Mouse (Mus musculus): ENCODE results near the gene Npcd. TPM values are rescaled to one million over a fixed set of nuclear protein-coding genes. Genes with fewer than 3 reads are reported as not detected.

The Npcd gene
- polyA plus RNA-seq, 1 experiment, result 0.12 TPM

DNA sequence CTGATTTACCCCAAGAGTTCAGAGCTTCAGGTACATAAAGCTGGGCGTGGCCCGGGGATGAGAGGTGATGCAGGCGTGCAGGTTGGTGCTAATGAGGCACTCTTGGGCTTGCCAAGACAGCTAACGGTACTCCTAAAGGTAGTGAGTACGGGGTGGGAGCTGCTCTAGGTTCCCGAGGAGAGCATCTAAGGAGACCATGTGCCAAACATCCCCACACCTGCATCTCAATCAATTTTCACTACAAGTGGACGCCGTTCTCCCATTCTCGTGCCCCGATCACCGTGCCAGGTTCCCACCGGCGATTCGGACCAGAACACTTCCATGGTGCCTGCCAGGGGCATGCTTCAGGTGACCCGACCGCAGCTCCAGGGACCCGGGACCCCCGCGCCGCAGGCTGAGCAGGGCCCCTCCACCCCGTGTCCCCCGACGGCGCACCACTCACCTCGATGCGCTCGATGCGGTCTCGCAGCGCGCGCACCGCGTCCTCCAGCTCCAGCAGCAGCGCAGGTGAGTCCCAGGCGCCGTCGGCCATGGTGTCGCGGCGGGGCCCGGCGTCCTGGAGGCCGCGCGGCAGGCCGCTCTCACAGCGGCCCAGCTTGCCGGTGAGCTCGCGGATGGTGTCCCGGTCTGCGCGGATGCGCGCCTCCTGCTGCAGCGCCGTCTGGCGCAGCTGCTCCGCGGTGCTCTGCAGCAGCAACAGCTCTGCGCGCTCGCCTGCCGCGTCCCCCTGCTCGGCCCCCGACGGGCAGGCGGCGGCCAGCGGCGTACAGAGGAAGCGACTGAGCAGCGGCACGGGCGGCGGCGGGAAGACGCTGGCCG lies 30.3 kb downstream of the Npcd start:
- DNase-seq (ENCODE audit: low read depth), result no peak

DNA sequence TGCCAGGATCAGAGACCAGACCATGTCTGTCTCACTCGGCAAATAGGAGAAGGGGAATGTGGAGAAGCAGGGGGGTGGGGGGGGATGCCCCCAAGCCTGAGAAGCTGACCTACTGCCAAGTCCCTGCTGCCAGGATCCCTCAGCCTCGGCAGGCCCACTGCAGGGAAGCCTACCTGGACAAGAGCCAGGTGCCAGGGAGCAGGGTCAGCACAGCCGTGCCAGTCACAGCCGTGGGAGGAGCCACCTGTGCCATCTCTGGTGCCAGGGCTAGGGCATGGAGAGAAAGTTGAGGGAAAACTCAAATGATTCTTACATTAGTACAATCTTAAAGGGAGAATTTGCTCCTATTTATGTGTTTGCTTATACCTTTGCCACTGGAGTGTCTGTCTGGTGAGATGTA lies 31.7 kb downstream of the Npcd start:
- DNase-seq (ENCODE audit: low read depth), result no peak

DNA sequence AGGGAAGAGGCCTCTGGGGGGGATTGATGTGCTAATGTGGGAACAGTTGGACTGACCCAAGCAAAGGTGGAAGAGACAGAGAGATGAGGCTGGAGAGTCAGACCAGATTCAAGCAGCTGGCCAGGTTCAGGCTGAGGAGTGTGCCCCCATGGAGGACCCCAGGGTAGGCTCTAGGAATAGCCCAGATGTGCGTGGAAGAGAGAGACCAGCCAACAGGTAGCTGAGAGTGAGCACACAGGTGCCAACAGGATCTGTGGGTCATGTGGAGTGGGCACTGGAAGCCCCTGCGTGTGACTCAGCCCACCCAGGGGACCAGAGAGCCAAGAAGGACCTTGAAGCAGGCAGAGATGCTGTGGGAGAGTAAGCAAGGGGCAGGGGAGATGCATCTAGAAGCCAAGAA lies 32.4 kb downstream of the Npcd start:
- no peak for DNase-seq (ENCODE audit: low read depth)

DNA sequence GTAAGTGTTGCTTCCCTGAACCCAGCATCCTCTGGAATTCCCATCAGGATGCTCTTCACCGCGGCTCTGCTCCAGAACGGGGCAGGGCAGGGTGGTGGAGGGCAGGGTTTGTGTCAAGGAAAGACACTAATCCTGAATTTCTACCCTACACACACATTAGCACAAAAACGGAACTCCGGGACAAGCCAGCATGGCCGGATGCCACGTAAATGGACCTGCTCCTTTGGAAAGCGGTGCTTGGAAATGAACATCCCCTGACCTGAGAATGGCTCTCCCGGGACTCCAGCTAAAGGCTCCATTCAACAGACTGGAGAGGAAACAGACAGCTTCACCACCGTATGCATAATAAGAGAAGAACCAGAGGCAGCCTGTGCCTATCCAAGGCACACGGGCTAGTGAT lies 33.3 kb downstream of the Npcd start:
- no peak for DNase-seq (ENCODE audit: low read depth)

DNA sequence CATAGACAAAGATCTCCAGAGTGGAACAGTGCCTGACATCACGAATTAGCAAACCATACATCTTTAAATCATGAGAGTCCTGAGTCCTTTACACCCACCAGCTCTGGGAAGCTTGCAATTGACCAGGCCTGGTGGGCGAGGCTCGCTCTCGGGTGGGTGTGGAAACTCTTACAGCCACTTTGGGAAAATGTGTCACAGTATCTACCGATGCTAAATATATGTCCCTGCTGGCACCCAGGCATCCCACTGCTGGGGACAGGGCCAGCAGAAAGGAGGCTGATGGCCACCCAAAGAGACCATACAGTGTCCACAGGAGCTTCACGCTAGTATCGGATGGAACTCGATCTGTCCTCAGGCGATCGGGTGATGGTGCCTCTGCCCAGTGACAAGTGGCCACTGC lies 35.4 kb downstream of the Npcd start:
- DNase-seq (ENCODE audit: low read depth), result no peak

DNA sequence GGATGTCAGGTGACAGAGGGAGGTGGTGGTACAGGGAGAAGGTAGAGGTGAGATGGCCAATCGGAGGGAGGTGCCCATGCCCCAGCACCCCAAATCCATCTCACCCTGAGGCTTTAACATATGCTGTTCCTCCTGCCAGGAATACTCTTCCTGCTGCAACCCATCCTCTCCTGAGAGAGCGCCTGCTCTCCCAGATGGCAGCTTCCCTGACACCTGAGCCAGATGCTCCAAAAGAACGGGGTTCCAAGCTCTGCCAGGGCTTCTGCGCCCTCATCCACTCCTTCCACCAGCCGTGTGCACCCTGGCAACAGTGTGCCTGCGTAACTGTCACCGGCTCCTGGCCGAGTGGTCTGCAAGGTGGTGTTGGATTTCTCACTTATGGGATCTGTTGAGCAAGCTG lies 36.4 kb downstream of the Npcd start:
- no peak for DNase-seq (ENCODE audit: low read depth)

DNA sequence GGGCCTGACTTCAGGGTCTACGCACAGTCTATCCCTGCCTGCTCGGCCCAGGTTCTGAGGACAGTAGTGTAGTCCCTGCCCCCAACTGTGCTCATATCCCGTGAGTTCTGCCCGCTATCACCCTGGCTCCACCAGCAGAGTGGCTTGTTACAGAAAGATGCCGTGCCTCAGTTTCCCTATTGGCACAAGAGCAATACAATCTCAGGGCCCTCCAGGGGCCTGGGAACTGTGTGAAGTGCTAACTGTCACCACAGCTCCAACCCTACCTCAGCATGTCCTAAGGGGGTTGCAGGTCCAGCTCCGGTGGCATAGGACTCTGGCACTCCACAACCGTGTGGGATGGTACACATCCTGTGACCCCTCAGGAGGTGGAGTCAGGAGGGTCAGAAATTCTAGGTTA lies 36.9 kb downstream of the Npcd start:
- DNase-seq (ENCODE audit: low read depth), result no peak

DNA sequence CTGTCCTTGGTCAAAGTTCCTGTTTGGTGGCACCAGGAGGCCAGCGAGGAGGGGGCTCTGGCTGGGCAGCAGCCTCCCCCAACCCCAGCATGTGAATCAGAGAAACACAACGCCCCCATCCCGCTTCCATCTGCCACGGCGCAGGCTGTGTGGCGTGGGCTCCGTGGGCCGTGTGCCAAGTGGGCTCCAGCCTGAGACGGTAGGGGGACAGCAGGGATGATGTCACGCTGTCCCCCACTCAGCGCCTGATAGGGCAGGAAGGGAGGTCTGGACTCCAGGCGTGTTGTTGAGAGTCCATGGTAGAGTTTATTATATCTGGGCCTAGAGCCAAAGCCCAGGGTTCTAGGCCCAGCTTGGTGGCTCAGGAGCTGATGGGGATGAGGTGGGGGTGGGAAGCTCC lies 37.8 kb downstream of the Npcd start:
- no peak for DNase-seq (ENCODE audit: low read depth)

DNA sequence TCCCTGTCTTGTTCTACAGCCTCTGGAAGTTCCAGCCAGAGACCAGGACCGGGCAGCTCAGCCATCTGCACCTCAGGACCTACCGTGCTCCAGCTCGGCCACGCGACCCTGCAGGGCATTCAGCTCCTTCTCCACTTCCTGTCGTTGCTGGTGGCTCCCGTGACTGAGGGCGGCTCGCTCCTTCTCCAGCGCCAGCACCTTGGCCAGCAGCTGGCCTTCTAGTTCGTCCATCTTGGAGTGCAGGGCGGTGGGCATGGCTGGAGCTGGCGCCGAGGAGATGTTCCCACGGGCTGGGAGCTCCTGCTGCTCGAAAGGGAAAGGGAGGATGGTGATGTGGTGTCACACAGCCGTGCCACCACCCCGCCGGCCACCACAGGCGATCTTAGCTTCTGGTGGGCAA lies 39.9 kb downstream of the Npcd start:
- DNase-seq (ENCODE audit: low read depth), result no peak

DNA sequence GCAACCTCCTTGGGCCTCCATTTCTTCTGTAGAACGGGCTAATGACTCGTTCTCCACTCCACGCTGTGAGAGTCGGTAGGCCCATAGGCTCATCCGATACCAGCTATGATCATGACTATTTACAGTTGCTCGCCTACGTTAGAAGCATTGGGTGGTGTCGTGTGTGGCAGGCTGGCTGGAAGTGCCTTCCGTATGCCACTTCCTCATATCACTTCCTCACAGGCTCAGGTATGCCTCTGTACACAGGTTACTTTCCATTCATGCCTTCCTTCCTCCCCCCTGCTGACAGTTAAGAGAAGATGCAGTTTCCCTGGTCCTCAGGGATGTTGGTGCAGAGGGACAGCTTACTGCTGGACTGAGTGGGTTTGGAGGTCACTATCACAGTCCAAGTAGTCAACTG lies 41.0 kb downstream of the Npcd start:
- DNase-seq (ENCODE audit: low read depth), result no peak

DNA sequence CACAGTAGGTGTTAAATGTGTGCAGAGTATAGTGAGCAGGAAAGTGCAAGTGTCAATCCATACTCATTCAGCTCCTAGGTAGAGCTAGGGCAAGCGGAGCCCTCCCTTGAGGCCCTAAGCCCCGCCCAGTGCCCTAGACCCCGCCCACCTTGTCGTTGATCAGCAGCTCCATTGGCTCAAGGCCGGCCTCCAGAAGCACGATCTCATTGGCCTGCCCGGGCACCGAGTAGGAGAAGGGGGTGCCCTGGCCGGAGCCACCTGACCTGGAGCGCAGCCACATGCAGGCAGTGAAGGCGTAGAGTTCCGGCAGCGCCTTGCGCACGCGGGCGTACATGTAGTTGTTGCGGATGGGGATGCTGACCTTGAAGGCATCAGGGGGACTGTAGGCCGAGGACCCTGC lies 41.6 kb downstream of the Npcd start:
- DNase-seq (ENCODE audit: low read depth), result no peak

DNA sequence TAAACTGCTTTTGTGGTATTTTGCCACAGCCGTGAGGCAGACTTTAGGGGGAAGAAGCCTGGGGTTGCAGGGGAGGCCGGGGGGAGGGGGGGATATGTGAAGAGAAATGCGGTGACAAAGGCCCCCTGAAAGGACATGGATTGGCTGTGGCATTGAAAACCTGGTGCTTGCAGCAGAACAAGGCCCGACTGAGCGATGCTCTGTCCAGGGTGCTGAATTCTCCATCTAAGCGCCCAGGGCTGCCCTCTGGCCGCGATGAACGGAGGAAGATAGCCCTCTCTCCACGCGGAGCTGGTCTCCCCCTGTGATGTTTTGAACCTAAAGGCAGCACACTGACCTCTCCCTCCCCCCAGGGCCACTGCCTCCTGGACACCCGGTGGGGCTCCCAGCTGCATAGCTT lies 42.5 kb downstream of the Npcd start:
- DNase-seq (ENCODE audit: low read depth), result no peak

DNA sequence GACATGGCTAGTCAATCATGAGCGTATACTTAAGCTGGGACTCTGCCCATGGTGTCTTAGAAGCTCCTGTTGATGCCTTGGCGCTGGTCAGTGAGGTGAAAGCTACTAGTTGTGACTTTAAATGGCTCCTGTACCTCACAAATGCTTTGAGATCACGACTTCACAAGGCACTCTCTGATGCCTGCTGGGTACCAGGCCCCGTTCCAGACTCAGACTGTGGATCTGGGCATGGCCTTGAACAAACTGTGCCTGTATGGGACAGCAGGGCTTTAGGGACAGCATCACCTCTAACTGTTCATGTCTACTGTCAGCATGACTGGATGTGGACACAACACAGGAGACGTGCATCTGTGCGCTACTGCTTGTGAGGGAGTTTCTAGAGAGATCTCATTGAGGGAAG lies 43.1 kb downstream of the Npcd start:
- DNase-seq (ENCODE audit: low read depth), result no peak

DNA sequence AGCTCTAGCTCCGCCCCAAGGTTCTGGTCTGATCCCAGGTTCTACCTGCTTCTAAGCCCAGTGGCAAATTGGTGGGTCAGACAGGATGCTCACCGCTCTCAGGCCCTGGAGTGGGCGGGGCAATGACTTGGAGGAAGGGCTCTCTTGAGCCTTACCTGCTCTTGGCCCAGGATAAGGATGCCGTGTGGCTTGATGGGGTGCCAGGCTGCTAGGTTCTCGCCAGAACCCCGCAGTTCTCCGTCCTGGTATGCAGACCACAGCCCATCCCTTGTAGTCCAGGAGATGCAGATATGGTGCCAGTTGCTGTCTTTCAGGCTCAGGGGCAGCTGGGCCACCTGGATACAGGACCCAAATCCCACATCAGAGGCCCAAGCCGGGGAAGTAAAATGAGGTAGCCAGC lies 43.9 kb downstream of the Npcd start:
- DNase-seq (ENCODE audit: low read depth), result no peak

DNA sequence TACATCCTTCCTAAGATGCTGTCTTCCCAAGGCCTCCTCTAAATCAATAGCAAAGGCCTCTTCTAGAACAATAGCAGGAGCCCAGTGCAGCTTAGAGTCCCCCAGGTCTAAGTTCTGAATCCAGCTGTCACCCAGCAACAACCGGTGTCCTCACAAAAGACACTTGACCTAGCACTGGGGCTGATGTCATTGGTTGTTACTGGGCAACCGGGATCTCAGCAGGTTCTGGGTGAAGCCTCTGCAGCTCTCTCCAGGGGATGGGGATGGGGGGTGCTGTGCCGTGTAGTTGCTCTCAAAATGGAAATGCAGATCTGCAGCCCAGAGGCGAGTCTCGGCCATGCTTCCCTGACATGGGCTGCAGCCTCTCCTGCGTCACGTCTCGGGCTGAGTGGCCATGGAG lies 46.2 kb downstream of the Npcd start:
- no peak for DNase-seq (ENCODE audit: low read depth)

DNA sequence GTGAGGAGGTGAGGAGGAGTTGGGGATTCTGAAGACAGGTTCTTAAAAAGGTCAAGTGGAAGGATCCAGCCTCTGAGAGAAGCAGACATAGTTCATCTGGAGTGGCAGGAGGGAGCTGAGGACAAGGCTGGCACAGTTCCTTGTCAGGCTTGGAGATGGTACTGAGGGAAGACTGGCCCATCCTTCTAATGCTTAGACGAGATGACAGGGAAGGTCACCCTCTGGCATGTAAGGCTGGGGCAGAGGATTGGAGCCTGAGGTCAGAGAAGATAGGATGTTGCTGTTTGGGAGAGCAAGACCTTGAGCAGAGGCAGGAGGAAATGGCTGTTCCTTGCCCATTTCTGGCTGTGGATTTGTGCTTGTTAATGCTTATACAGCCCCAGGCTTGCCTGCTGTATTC lies 49.0 kb downstream of the Npcd start:
- DNase-seq (ENCODE audit: low read depth), result no peak

DNA sequence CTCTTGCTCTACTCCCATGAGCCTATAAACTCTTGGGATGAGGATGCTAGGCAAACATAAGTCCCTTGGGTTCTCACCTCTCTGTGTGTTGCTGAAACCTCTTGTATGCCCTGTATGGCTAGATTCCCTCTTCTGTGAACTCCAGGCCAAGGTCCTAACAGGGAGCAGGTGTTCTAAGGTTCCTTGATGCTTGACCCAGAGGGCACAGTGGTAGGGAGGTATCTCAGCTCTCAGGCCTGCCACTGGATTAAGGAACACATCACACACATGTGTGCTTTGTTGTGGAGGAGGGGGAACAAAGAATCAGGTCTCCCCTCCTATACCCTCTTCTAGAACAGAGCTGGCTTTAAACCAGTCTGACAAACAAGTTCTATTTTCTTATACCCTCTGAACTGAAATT lies 56.3 kb downstream of the Npcd start, which contains the start of gene Dnal4:
Dnal4 (minus strand) TSS at position 101 of the 400 bp plus-strand sequence.
- DNase-seq (ENCODE audit: low read depth), result no peak

DNA sequence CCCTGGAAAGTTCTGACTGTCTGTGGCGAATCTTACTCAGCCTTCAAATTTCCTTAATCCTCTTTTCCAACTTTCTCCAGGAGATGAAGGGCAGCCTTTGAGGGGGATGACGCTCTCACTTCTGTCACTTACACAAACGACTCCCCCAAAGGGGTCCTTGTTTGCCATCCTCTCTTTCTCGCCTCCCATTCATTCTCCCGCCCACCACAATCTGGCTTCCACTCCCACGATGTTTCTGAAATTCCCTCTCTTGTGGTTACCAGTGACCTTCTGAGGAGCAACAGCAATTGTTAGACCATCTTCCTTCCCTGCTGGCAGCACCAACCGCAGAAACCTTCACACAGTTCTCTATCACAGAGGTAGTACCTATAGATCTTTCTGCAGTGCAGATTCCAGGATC lies 58.4 kb downstream of the Npcd start:
- DNase-seq (ENCODE audit: low read depth), result no peak

DNA sequence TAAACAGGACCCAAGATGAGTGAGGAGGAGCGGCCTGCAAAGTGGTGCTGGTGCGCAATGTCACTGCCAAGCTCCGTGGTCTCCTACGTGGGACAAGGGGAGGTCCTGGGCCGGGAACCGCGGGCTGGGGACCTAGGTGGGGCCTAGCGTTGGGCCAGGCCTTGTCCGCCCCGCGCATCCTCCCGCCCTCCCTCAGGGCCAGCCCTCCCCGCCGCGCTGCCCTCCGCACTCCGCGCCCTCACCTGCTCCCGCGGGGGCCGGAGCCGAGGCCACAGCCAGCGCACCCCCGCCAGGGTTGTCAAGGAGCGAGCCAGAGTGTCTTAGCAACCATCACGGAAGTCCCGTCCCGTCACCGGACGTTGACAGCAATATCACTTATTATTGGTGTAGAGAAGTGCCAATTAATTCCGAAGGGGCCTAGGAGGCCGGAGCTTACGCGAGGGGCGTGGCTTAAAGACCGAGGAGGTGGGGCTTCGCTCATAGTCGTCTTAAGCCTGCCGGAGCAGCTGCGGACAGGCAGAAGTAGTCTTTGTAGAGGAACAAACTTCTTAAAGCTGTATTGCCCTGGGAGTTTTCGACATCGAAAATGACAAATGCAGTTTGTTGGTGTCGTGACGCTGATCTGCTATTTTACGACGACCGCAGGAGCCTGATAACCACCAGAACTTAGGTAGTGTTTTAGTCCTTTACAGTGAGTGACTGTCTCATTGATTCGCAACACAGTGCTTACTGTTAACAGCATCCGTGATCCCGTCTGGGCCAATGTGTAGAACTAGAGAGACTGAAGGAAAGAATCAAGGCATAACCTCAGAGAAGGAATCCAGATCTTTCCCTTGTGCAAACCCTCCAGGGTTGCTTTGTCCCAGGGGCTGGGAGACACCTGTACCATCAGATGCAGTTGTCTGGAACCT lies 59.7 kb downstream of the Npcd start:
- DNase-seq (ENCODE audit: low read depth), result peak; percentile 84

DNA sequence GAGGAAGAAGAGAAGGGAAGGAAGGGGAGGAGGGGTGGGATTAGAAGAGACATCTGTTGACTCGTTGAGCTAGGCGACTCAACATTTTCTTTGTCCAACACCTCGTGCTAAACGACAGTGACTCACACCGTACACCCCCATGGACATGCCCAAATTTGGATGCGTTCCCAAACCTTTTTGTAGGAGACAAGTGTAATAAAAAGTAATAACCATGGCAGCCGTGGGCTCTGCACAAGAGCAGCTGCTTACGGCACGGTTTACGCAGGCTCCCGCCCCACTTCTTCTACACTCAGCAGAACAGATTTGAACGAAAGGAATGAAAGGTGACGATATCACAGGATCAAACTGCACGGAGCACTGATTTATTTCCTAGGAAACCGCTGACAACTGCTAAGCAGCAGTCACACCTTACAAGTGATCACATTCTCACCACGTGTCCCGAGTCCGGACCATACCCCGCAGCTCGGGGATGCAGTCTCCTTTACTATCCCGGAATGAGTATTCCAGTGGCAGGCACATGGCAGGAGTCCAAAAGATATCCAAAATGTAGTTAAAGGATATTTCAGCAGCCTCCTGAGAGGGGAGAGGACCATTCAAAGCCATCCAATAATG lies 63.3 kb downstream of the Npcd start:
- DNase-seq (ENCODE audit: low read depth), result no peak

DNA sequence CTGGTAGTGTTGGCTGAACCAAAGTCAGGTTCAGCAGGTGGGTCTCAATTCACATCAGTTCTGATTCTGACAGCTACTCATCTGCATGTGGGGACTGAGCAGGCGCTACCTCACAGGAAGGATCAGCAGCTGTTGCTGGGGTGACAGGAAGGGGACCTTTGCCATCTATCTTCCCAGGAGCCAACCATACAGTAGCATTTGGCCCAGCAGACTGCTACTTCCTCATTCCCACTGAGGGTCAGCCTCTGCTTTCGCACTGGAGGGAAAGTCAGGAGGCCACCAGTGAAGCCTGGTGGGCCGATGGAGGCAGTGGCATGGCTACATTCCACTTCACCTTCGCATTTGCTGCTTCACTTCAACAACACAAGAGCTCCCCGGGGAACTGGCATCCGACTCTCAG lies 65.7 kb downstream of the Npcd start:
- DNase-seq (ENCODE audit: low read depth), result no peak

DNA sequence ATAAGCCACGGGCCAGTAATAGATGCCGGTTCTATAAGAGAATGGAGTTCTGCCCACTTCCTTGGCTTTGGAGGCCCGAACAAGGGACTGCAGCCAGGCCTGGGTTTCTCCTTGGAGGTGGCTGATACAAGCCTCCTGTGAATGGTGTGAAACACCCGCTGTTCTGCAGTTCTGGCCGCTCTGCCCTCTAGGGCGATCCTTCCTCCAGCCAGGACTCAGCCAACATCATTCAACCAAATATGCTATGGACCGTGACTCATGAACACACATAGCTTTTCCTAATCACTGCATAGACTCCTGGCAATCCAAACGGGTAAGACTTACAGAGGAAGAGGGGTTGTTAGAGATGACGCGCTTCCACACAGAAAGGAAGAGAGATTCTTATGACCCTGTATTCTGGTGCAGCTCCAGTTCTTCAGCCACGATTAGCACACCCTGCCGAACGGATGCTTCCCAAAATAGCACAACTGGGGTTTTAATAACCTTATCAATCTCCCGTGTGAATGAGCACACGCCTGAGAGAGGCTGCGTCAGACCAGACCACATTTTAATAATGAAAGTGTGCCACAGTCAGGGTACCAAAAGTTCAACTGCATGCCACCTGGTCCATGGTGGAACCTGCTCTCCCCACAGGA lies 66.6 kb downstream of the Npcd start:
- DNase-seq (ENCODE audit: low read depth), result no peak
